Mouse (Mus musculus) heart, embryonic 16.5 days (tissue): ENCODE results near the gene Nebl. TPM values are rescaled to one million over a fixed set of nuclear protein-coding genes. Genes with fewer than 3 reads are reported as not detected.

Source experiments
- ATAC-seq: fragments of 200-750 bp; cut with Nextera tagmentation; replicated peaks from 2 replicates; pipeline ENCODE4 v1.8.0; 2017; ENCODE audit warnings: moderate number of reproducible peaks; ENCODE audit not compliant: insufficient read depth, low FRiP score; ENCODE audit errors: extremely low read depth
- H3K27ac ChIP-seq: fragments of 300-500 bp; sonication (generic); 2 replicates; pipeline ENCODE4 v1.5.1; 2014; ENCODE audit warnings: mild to moderate bottlenecking, low read length, control low read depth, moderate library complexity
- H3K27me3 ChIP-seq: fragments of 300-500 bp; sonication (generic); 2 replicates; pipeline ENCODE4 v1.6.1; 2014; ENCODE audit warnings: low read length, mixed read lengths; ENCODE audit not compliant: control insufficient read depth, insufficient read depth
- H3K36me3 ChIP-seq: fragments of 300-500 bp; sonication (generic); 2 replicates; pipeline ENCODE4 v1.6.1; 2014; ENCODE audit not compliant: control insufficient read depth, insufficient read depth
- H3K4me1 ChIP-seq: fragments of 300-500 bp; sonication (generic); 2 replicates; pipeline ENCODE4 v1.6.1; 2014; ENCODE audit warnings: low read length, mixed read lengths; ENCODE audit not compliant: control insufficient read depth, insufficient read depth
- H3K4me2 ChIP-seq: fragments of 300-500 bp; sonication (generic); 2 replicates; pipeline ENCODE4 v1.6.1; 2014; ENCODE audit warnings: low read depth, mild to moderate bottlenecking, control low read depth, low read length
- H3K4me3 ChIP-seq: fragments of 300-500 bp; sonication (generic); 2 replicates; pipeline ENCODE4 v1.5.1; 2014; ENCODE audit warnings: mild to moderate bottlenecking, control low read depth, low read length
- H3K9ac ChIP-seq: fragments of 300-500 bp; sonication (generic); 2 replicates; pipeline ENCODE4 v1.6.1; 2014; ENCODE audit warnings: low read length, control low read depth
- H3K9me3 ChIP-seq: fragments of 300-500 bp; sonication (generic); replicated peaks from 2 replicates; pipeline ENCODE4 v1.6.1; 2016; ENCODE audit warnings: low read length; ENCODE audit not compliant: control insufficient read depth
- WGBS: fragments of 180-500 bp; shearing (Covaris S2); extraction: QIAGEN DNeasy Blood & Tissue Kit; methylation state at CpG from one replicate; pipeline ENCODE4 v1.1.7; 2014; 5-methylcytosine and 5-hydroxymethylcytosine counted together
- polyA plus RNA-seq: library from polyadenylated mRNA; unstranded; fragments of >200 nt; fragmentation: Nextera tagmentation; extraction: Ambion mirVana; gene quantifications from 2 replicates; pipeline ENCODE4 v1.2.1, GENCODE M21; 2015

The Nebl gene
- polyA plus RNA-seq, 1 experiment from 2014 or later, result 258 TPM

DNA sequence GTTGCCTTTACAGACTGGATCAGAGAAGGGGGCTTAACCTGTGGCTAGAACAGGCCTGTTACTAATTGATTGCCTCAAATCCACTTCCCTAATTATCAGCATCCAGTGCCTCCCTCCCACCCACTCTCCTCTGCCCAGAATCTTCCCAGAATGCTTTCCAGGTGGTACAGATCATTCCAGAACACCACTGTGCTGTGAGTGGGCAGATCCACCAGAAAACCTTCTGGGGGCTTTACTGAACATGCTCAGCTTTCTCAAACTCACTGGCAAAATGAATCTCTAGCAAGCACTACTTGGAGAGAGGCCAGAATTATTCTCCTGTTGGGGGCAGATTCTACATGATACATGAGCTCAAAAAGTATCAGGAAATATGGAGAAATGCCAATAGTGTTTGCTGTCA, 277.6 kb downstream of the Nebl start:
- H3K4me1 ChIP-seq, result peaks cover 23% of the 10 kb centered on the region
- ATAC-seq, result no peak
- H3K4me3 ChIP-seq, result no peak overlapping the region
- H3K27ac ChIP-seq, result no peak overlapping the region
- H3K27me3 ChIP-seq, result no peaks in the 10 kb centered on the region
- H3K9ac ChIP-seq, result no peak overlapping the region
- H3K9me3 ChIP-seq, result no peaks in the 10 kb centered on the region
- H3K36me3 ChIP-seq, result peaks cover 9% of the 10 kb centered on the region
- H3K4me2 ChIP-seq, result no peak overlapping the region

DNA sequence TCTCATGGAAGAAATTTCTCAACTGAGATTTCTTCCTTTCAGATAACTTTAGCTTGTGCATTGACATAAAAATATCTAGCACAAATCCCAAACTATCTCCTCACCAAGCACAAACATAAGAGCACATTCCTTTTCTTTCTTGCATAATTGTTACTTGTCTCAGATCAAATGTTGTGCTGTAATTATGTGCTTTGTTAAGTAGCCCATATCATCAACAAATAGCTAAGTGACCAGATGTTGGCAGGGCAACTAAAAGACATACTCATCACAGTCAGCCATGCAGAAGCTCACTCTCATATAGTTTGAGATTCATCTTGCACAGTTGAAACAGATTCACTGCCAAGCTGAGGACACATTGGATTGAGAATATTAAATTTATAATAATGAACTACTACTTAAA, 282.9 kb downstream of the Nebl start:
- ATAC-seq, result no peak
- Histone ChIP-seq H3K9me3 (no peaks in the 10 kb centered on the region), H3K36me3 (peaks cover 12% of the 10 kb centered on the region), H3K27me3 (no peaks in the 10 kb centered on the region), H3K27ac (no peak overlapping the region), H3K4me3 (no peak overlapping the region), H3K9ac (no peak overlapping the region), H3K4me2 (no peak overlapping the region), H3K4me1 (peaks cover 5% of the 10 kb centered on the region; the same call in 1 of the 2 replicates)

DNA sequence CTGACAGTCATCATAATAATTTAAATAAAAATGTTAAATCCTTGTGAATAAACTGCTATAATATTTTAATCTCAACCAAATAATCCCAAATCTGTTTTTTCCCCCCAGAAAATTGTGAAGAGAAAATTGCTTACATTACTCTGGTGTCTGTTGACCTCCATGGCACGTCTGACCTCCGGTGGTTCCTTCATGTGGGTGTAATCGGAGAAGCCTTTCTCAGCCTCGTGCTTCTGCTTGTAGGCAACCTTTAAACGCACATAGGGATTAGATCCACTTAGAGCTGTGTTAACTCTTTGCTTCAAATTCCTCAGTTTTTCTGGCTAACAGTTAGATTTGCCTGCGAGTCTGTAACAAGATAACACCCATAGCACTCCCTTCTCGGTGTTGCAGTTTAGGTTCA, 287.7 kb downstream of the Nebl start:
- H3K4me2 ChIP-seq, result no peak overlapping the region
- peaks cover 5% of the 10 kb centered on the region; the same call in 1 of the 2 replicates for H3K4me1 ChIP-seq
- no peak for ATAC-seq
- no peak overlapping the region for H3K27ac ChIP-seq
- 38% methylated on average over 7 of the region's 7 CpGs for WGBS
- H3K27me3 ChIP-seq, result no peaks in the 10 kb centered on the region
- no peak overlapping the region for H3K4me3 ChIP-seq
- H3K9me3 ChIP-seq, result no peaks in the 10 kb centered on the region
- no peak overlapping the region for H3K9ac ChIP-seq
- peaks cover 9% of the 10 kb centered on the region; the same call in 1 of the 2 replicates for H3K36me3 ChIP-seq

DNA sequence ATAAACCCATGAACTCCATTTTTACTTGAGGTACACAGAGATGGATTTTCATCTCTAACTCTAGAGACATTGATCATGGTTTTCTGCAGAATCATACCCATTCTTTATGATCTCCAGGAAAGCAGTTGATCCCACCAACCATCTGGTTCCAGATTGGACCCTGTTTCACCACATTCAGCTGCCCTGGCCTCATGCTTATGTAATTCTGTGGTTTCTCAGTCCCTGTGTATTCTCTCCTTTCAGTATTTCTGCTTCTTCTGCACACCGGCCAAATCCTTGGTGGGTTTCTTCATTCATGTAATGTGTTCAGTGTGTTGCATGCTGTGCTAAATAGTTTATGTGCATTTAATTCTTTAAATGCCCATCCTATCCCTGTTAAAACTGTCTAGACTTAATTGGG, 292.9 kb downstream of the Nebl start:
- Histone ChIP-seq H3K9me3 (no peaks in the 10 kb centered on the region), H3K27me3 (no peaks in the 10 kb centered on the region), H3K4me3 (no peak overlapping the region), H3K4me1 (peaks cover 5% of the 10 kb centered on the region; the same call in 1 of the 2 replicates), H3K4me2 (no peak overlapping the region), H3K9ac (no peak overlapping the region), H3K36me3 (peaks cover 13% of the 10 kb centered on the region; the same call in 1 of the 2 replicates), H3K27ac (no peak overlapping the region)
- ATAC-seq, result no peak
- WGBS, result 92% methylated on average over 1 of the region's 1 CpGs

DNA sequence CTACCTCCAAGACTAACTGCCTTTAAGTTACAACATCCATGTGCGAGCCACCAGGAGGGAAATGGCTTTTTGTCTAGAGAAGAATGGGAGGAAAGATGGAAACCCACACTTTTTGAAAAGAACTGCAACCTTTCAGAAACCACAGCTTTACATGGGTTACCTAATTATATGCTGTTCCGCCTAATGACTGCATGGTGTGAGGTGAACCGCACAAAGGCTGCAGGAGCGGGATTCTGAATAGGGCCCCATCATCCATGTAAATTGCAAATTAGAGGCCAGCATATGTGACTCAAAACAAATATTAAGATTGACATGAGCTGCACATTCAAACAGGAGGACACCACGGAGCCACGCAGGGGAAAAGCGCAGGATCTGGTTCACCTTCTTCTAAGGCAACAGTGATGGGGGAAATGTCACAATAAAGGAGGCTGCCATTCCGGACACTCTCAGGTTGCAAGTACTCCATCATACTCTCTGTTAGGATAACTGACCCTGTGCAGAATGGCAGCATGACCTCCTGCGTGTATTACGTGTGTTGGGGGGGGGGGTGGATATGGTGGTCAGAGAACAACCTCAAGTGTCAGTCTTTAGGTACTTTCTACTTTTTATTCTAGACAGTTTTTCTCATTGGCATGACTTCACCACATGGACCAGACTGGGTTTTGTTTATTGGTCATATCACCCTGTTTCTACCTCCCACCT, 294.4 kb downstream of the Nebl start:
- Histone ChIP-seq H3K4me2 (no peak overlapping the region), H3K27ac (no peak overlapping the region), H3K9ac (no peak overlapping the region), H3K27me3 (no peaks in the 10 kb centered on the region), H3K36me3 (peaks cover 15% of the 10 kb centered on the region; the same call in 1 of the 2 replicates), H3K4me3 (no peak overlapping the region), H3K4me1 (peaks cover 1% of the 10 kb centered on the region; the same call in 1 of the 2 replicates), H3K9me3 (no peaks in the 10 kb centered on the region)
- no peak for ATAC-seq
- WGBS, result 92% methylated on average over 10 of the region's 10 CpGs

DNA sequence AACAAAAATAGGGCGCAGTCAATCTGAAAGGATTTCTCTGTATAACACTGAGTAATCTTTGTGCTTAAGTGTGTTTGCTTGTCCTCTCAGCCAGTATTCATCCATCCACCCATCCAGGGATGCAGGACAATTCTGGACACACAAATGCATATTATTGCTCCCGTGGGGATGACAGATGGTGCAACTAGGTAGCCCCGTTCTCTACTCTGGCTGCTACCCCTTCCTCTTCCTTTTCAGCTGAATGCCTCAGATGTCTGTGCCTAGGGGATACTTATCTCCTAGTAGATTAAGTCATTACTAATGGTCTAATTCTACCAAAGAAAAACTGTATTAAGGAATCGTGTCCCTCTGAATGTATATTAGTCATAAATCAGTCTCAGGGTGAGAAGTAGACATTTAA, 296.0 kb downstream of the Nebl start:
- ATAC-seq, result no peak
- Histone ChIP-seq H3K9ac (no peak overlapping the region), H3K4me1 (no peaks in the 10 kb centered on the region), H3K9me3 (no peaks in the 10 kb centered on the region), H3K4me2 (no peak overlapping the region), H3K36me3 (peaks cover 13% of the 10 kb centered on the region; the same call in 1 of the 2 replicates), H3K4me3 (no peak overlapping the region), H3K27ac (no peak overlapping the region), H3K27me3 (no peaks in the 10 kb centered on the region)
- WGBS, result 68% methylated on average over 4 of the region's 4 CpGs

DNA sequence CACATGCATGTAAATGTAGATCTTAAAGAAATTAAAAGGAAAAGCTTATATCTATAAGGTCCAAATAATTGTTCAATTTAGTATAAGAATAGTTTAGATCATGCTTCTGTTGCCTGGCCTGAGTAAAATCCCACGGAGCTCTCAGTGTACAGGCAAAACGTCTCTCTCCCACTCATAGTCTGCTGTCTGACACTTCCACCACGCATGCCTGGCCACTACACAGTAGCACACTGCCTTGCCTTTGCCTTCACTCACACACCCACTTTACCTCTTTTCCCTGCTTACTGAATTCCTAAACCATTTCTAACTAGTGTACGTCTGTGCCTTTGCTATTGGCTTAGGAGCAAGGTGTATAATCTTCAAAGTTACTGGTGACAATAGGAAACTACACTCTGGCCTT, 302.2 kb downstream of the Nebl start:
- H3K4me3 ChIP-seq, result no peak overlapping the region
- 78% methylated on average over 4 of the region's 4 CpGs for WGBS
- H3K36me3 ChIP-seq, result peaks cover 10% of the 10 kb centered on the region; the same call in 1 of the 2 replicates

DNA sequence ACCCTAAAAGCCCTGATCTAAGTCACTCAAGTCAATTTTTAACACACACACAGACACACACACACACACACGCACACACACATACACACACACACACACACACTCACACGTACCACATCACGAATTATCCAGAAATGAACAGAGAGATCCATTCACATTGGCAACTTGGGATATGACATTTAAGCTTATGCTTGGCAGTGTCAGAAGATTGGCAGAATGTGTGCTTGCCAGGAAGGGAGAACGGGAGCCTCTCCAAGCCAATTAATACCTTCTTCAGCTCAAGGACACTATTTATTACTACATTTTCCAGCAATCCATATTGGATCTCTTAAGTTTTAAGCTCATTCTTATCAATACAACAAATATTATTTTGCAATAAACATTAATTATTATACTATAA, 303.1 kb downstream of the Nebl start:
- H3K27me3 ChIP-seq, result no peaks in the 10 kb centered on the region
- no peak for ATAC-seq
- H3K9me3 ChIP-seq, result no peaks in the 10 kb centered on the region
- WGBS, result 75% methylated on average over 4 of the region's 4 CpGs
- H3K27ac ChIP-seq, result no peak overlapping the region
- peaks cover 10% of the 10 kb centered on the region; the same call in 1 of the 2 replicates for H3K36me3 ChIP-seq
- no peak overlapping the region for H3K4me3 ChIP-seq
- H3K9ac ChIP-seq, result no peak overlapping the region
- H3K4me1 ChIP-seq, result no peaks in the 10 kb centered on the region
- H3K4me2 ChIP-seq, result no peak overlapping the region

More for the DNA sequence above, 302.2 kb downstream of the Nebl start:
- Histone ChIP-seq H3K4me2 (no peak overlapping the region), H3K9ac (no peak overlapping the region), H3K27me3 (no peaks in the 10 kb centered on the region), H3K27ac (no peak overlapping the region), H3K4me1 (no peaks in the 10 kb centered on the region), H3K9me3 (no peaks in the 10 kb centered on the region)
- ATAC-seq, result no peak

DNA sequence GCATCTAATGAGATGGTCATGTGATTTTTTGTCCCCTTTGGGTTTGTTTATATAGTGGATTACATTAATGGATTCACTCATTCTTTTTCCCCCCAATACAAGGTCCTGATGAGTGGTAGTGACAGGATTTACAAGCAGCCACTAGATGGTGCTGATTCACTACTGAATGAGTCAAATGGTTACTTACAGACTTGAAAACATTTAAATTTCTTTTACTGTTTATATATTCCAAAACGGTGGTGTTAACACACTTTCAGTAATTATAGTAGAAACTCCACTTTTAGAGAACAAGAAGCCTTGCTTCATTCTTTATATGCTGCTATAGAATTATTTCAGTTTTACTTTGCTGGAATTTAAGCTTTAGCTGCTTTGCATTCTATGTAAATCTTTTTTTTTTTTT, 308.3 kb downstream of the Nebl start:
- 15% methylated on average over 1 of the region's 1 CpGs for WGBS
- no peak overlapping the region for H3K4me2 ChIP-seq

More for the DNA sequence above, 308.3 kb downstream of the Nebl start:
- Histone ChIP-seq H3K9me3 (no peaks in the 10 kb centered on the region), H3K27me3 (no peaks in the 10 kb centered on the region), H3K27ac (no peak overlapping the region), H3K36me3 (peaks cover 3% of the 10 kb centered on the region), H3K9ac (no peak overlapping the region), H3K4me1 (no peaks in the 10 kb centered on the region), H3K4me3 (no peak overlapping the region)
- no peak for ATAC-seq
